Mouse (Mus musculus): ENCODE measurements around the gene Olfr1143. TPM values are rescaled to one million over a fixed set of nuclear protein-coding genes. Genes with fewer than 3 reads are reported as not detected.

Gene Olfr1143
- polyA plus RNA-seq (2015; fragmentation: Nextera tagmentation; extraction: Ambion mirVana), result not detected in 2 replicates

GRCm38 (mm10) chr2:87800292-87800691 is at the start of gene Olfr1143:
Olfr1143 (plus strand) TSS chr2:87800592.
- no peaks in the 10 kb centered on the region for H3K9me3 ChIP-seq (replicated peaks; ENCODE audit: control insufficient read depth, low read length)
- no peak within 1 kb of the TSS for H3K9ac ChIP-seq (ENCODE audit: low read length)
- no peaks in the 10 kb centered on the region for H3K27me3 ChIP-seq (ENCODE audit: control insufficient read depth, insufficient read depth, low read length)
- no peak for ATAC-seq (ENCODE audit: insufficient read depth, low FRiP score)
- no peak within 1 kb of the TSS for H3K27ac ChIP-seq (ENCODE audit: low read length)
- H3K4me3 ChIP-seq (replicated peaks; ENCODE audit: low read length), result no peak within 1 kb of the TSS
- H3K4me1 ChIP-seq (ENCODE audit: control insufficient read depth, insufficient read depth, low read length), result no peaks in the 10 kb centered on the region
- no peaks in the 10 kb centered on the region for H3K36me3 ChIP-seq (ENCODE audit: control insufficient read depth, insufficient read depth, low read length)
- H3K4me2 ChIP-seq (ENCODE audit: low read depth, low read length), result no peak within 1 kb of the TSS

- Histone ChIP-seq H3K4me2 (ENCODE audit: low read depth, low read length) (no peak within 1 kb of the TSS), H3K27ac (ENCODE audit: low read length) (no peak within 1 kb of the TSS), H3K9me3 (replicated peaks; ENCODE audit: control insufficient read depth, low read length) (no peaks in the 10 kb centered on the region), H3K36me3 (ENCODE audit: control insufficient read depth, insufficient read depth, low read length) (no peaks in the 10 kb centered on the region), H3K9ac (ENCODE audit: low read length) (no peak within 1 kb of the TSS), H3K4me3 (replicated peaks; ENCODE audit: low read length) (no peak within 1 kb of the TSS), H3K4me1 (ENCODE audit: control insufficient read depth, insufficient read depth, low read length) (no peaks in the 10 kb centered on the region), H3K27me3 (ENCODE audit: control insufficient read depth, insufficient read depth, low read length) (no peaks in the 10 kb centered on the region)
- no peak for ATAC-seq (ENCODE audit: insufficient read depth, low FRiP score)
- 89% methylated on average over 1 of the region's 1 CpGs for WGBS
These were observed 46.5 kb upstream of the Olfr1143 start, which contains the start of gene Olfr1141 for GRCm38 (mm10) chr2:87753891-87754290. Olfr1141 (minus strand) TSS chr2:87753991.

GRCm38 (mm10) chr2:87776143-87776542 is 24.2 kb upstream of the Olfr1143 start:
- 33% methylated on average over 1 of the region's 1 CpGs for WGBS
- no peaks in the 10 kb centered on the region for H3K9me3 ChIP-seq (replicated peaks; ENCODE audit: control insufficient read depth, low read length)

GRCm38 (mm10) chr2:87779183-87779582 is 21.2 kb upstream of the Olfr1143 start, which contains the start of gene Olfr152:
Olfr152 (plus strand) TSS chr2:87779483.
- no peak for ATAC-seq (ENCODE audit: insufficient read depth, low FRiP score)
- Histone ChIP-seq H3K4me2 (ENCODE audit: low read depth, low read length) (no peak within 1 kb of the TSS), H3K9ac (ENCODE audit: low read length) (no peak within 1 kb of the TSS), H3K27me3 (ENCODE audit: control insufficient read depth, insufficient read depth, low read length) (no peaks in the 10 kb centered on the region), H3K4me1 (ENCODE audit: control insufficient read depth, insufficient read depth, low read length) (no peaks in the 10 kb centered on the region), H3K27ac (ENCODE audit: low read length) (no peak within 1 kb of the TSS), H3K4me3 (replicated peaks; ENCODE audit: low read length) (no peak within 1 kb of the TSS), H3K9me3 (replicated peaks; ENCODE audit: control insufficient read depth, low read length) (no peaks in the 10 kb centered on the region), H3K36me3 (ENCODE audit: control insufficient read depth, insufficient read depth, low read length) (no peaks in the 10 kb centered on the region)
- 67% methylated on average over 4 of the region's 4 CpGs for WGBS

More at GRCm38 (mm10) chr2:87776143-87776542, 24.2 kb upstream of the Olfr1143 start:
- Histone ChIP-seq H3K27me3 (ENCODE audit: control insufficient read depth, insufficient read depth, low read length) (no peaks in the 10 kb centered on the region), H3K36me3 (ENCODE audit: control insufficient read depth, insufficient read depth, low read length) (no peaks in the 10 kb centered on the region), H3K4me1 (ENCODE audit: control insufficient read depth, insufficient read depth, low read length) (no peaks in the 10 kb centered on the region), H3K4me2 (ENCODE audit: low read depth, low read length) (no peak overlapping the region), H3K27ac (ENCODE audit: low read length) (no peak overlapping the region), H3K4me3 (replicated peaks; ENCODE audit: low read length) (no peak overlapping the region), H3K9ac (ENCODE audit: low read length) (no peak overlapping the region)
- no peak for ATAC-seq (ENCODE audit: insufficient read depth, low FRiP score)

DNA sequence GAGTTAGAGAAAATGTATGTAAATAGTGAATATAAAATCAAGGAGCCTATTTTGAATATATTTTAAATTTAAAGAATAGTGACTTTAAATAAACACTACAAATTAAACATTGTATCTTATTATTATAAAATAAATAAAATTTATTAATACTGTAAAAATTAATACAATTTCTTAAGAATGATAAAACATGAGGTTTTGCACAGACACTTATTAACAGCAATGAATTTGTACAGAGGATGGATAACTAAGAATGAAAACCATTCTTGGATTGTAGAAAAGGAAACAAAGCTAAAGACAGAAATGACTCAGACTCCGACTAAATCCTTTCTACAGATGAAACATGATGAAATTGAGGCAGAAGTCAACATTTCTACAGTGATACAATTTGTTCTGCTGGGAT is 9.1 kb downstream of the Olfr1143 start, which contains the start of gene Olfr1145:
Gene Olfr1145 (plus strand): TSS at position 301 of the 400 bp plus-strand sequence.
- H3K4me2 ChIP-seq (ENCODE audit: low read depth, low read length), result no peak within 1 kb of the TSS
- H3K4me1 ChIP-seq (ENCODE audit: control insufficient read depth, insufficient read depth, low read length), result no peaks in the 10 kb centered on the region
- no peak for ATAC-seq (ENCODE audit: insufficient read depth, low FRiP score)
- H3K9ac ChIP-seq (ENCODE audit: low read length), result no peak within 1 kb of the TSS
- H3K27ac ChIP-seq (ENCODE audit: low read length), result no peak within 1 kb of the TSS
- H3K36me3 ChIP-seq (ENCODE audit: control insufficient read depth, insufficient read depth, low read length), result no peaks in the 10 kb centered on the region
- H3K9me3 ChIP-seq (replicated peaks; ENCODE audit: control insufficient read depth, low read length), result no peaks in the 10 kb centered on the region
- 61% methylated on average over 1 of the region's 1 CpGs for WGBS
- no peak within 1 kb of the TSS for H3K4me3 ChIP-seq (replicated peaks; ENCODE audit: low read length)
- H3K27me3 ChIP-seq (ENCODE audit: control insufficient read depth, insufficient read depth, low read length), result no peaks in the 10 kb centered on the region

DNA sequence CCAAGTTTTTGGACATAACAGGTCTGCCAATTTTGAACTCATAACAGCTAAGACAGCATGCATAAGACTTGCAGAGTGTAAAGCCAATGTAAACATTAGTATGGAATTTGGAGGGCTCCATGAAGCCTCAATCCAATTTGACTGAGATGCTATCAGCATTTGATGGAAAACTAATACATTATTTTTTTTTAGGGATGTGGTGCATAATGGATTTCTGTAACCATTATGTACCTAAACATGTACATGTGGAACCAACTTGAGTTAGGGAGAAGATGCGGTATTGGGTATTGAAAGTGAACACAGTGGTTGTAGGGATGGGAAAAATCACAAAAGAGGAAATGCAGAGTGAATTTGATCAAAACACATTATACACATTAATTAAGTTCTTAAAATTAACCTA is 29.8 kb downstream of the Olfr1143 start, which contains the start of gene Olfr1148:
Gene Olfr1148 (plus strand): TSS at position 301 of the 400 bp plus-strand sequence.
- Histone ChIP-seq H3K27me3 (ENCODE audit: control insufficient read depth, insufficient read depth, low read length) (no peaks in the 10 kb centered on the region), H3K4me1 (ENCODE audit: control insufficient read depth, insufficient read depth, low read length) (no peaks in the 10 kb centered on the region), H3K27ac (ENCODE audit: low read length) (no peak within 1 kb of the TSS), H3K4me2 (ENCODE audit: low read depth, low read length) (no peak within 1 kb of the TSS), H3K36me3 (ENCODE audit: control insufficient read depth, insufficient read depth, low read length) (no peaks in the 10 kb centered on the region), H3K9me3 (replicated peaks; ENCODE audit: control insufficient read depth, low read length) (no peaks in the 10 kb centered on the region), H3K4me3 (replicated peaks; ENCODE audit: low read length) (no peak within 1 kb of the TSS), H3K9ac (ENCODE audit: low read length) (no peak within 1 kb of the TSS)
- WGBS, result 82% methylated on average over 1 of the region's 1 CpGs
- no peak for ATAC-seq (ENCODE audit: insufficient read depth, low FRiP score)

DNA sequence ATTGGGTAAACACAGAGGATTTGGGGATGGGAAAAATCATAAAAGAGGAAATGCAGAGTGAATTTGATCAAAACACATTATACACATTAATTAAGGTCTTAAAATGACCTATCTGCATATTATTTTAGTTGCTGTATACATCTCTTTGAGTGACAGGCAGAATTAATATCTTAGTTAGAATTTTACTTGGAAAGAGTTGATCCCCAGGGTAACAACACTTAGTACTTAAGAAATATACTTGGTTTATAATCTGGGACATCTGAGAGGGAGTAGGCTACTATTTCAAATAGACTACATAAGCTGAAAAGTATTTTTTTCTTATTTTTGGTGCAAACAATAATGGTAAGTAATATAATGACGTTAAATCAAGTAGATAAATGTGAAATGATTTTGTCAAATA is 43.3 kb downstream of the Olfr1143 start, which contains the start of gene Olfr1150-ps1:
Gene Olfr1150-ps1 (plus strand): TSS at position 301 of the 400 bp plus-strand sequence.
- no peaks in the 10 kb centered on the region for H3K36me3 ChIP-seq (ENCODE audit: control insufficient read depth, insufficient read depth, low read length)
- no peaks in the 10 kb centered on the region for H3K27me3 ChIP-seq (ENCODE audit: control insufficient read depth, insufficient read depth, low read length)
- H3K9ac ChIP-seq (ENCODE audit: low read length), result no peak within 1 kb of the TSS
- H3K4me3 ChIP-seq (replicated peaks; ENCODE audit: low read length), result no peak within 1 kb of the TSS
- 78% methylated on average over 1 of the region's 1 CpGs for WGBS
- H3K4me1 ChIP-seq (ENCODE audit: control insufficient read depth, insufficient read depth, low read length), result no peaks in the 10 kb centered on the region
- no peaks in the 10 kb centered on the region for H3K9me3 ChIP-seq (replicated peaks; ENCODE audit: control insufficient read depth, low read length)
- no peak for ATAC-seq (ENCODE audit: insufficient read depth, low FRiP score)
- H3K27ac ChIP-seq (ENCODE audit: low read length), result no peak within 1 kb of the TSS
- H3K4me2 ChIP-seq (ENCODE audit: low read depth, low read length), result no peak within 1 kb of the TSS

Other genes starting within 250 kb of the Olfr1143 start
- gene Olfr1129, start 226.7 kb upstream of the Olfr1143 start, polyA plus RNA-seq (2015; fragmentation: Nextera tagmentation; extraction: Ambion mirVana), result not detected in 2 replicates
- not detected in 2 replicates for gene Olfr1130, start 194.4 kb upstream of the Olfr1143 start, polyA plus RNA-seq (2015; fragmentation: Nextera tagmentation; extraction: Ambion mirVana)
- not detected in 2 replicates for gene Olfr1131, start 173.5 kb upstream of the Olfr1143 start, polyA plus RNA-seq (2015; fragmentation: Nextera tagmentation; extraction: Ambion mirVana)
- gene Olfr1132, start 163.1 kb upstream of the Olfr1143 start, polyA plus RNA-seq (2015; fragmentation: Nextera tagmentation; extraction: Ambion mirVana), result not detected in 2 replicates
- not detected in 2 replicates for gene Olfr1133, start 153.2 kb upstream of the Olfr1143 start, polyA plus RNA-seq (2015; fragmentation: Nextera tagmentation; extraction: Ambion mirVana)
- gene Olfr1134, start 142.1 kb upstream of the Olfr1143 start, polyA plus RNA-seq (2015; fragmentation: Nextera tagmentation; extraction: Ambion mirVana), result not detected in 2 replicates
- not detected in 2 replicates for gene Olfr1135, start 126.9 kb upstream of the Olfr1143 start, polyA plus RNA-seq (2015; fragmentation: Nextera tagmentation; extraction: Ambion mirVana)
- gene Olfr1136, start 106.6 kb upstream of the Olfr1143 start, polyA plus RNA-seq (2015; fragmentation: Nextera tagmentation; extraction: Ambion mirVana), result not detected in 2 replicates
- gene Olfr1137, start 87.4 kb upstream of the Olfr1143 start, polyA plus RNA-seq (2015; fragmentation: Nextera tagmentation; extraction: Ambion mirVana), result not detected in 2 replicates
- not detected in 2 replicates for gene Olfr1138, start 60.6 kb upstream of the Olfr1143 start, polyA plus RNA-seq (2015; fragmentation: Nextera tagmentation; extraction: Ambion mirVana)
- not detected in 2 replicates for gene Olfr1140, start 56.8 kb upstream of the Olfr1143 start, polyA plus RNA-seq (2015; fragmentation: Nextera tagmentation; extraction: Ambion mirVana)
- gene Olfr1141, start 46.6 kb upstream of the Olfr1143 start, polyA plus RNA-seq (2015; fragmentation: Nextera tagmentation; extraction: Ambion mirVana), result not detected in 2 replicates
- not detected in 2 replicates for gene Olfr152, start 21.1 kb upstream of the Olfr1143 start, polyA plus RNA-seq (2015; fragmentation: Nextera tagmentation; extraction: Ambion mirVana)
- not detected in 2 replicates for gene Olfr1145, start 9.2 kb downstream of the Olfr1143 start, polyA plus RNA-seq (2015; fragmentation: Nextera tagmentation; extraction: Ambion mirVana)
- not detected in 2 replicates for gene Olfr1148, start 29.9 kb downstream of the Olfr1143 start, polyA plus RNA-seq (2015; fragmentation: Nextera tagmentation; extraction: Ambion mirVana)
- not detected in 2 replicates for gene Olfr1150-ps1, start 43.4 kb downstream of the Olfr1143 start, polyA plus RNA-seq (2015; fragmentation: Nextera tagmentation; extraction: Ambion mirVana)
- not detected in 2 replicates for gene Olfr1151, start 55.3 kb downstream of the Olfr1143 start, polyA plus RNA-seq (2015; fragmentation: Nextera tagmentation; extraction: Ambion mirVana)
- not detected in 2 replicates for gene Olfr1152, start 65.9 kb downstream of the Olfr1143 start, polyA plus RNA-seq (2015; fragmentation: Nextera tagmentation; extraction: Ambion mirVana)
- gene Olfr1153, start 94.4 kb downstream of the Olfr1143 start, polyA plus RNA-seq (2015; fragmentation: Nextera tagmentation; extraction: Ambion mirVana), result not detected in 2 replicates
- gene Olfr1154, start 104.6 kb downstream of the Olfr1143 start, polyA plus RNA-seq (2015; fragmentation: Nextera tagmentation; extraction: Ambion mirVana), result not detected in 2 replicates
- not detected in 2 replicates for gene Olfr1155, start 144.5 kb downstream of the Olfr1143 start, polyA plus RNA-seq (2015; fragmentation: Nextera tagmentation; extraction: Ambion mirVana)
- gene Olfr1156, start 152.5 kb downstream of the Olfr1143 start, polyA plus RNA-seq (2015; fragmentation: Nextera tagmentation; extraction: Ambion mirVana), result not detected in 2 replicates
- not detected in 2 replicates for gene Olfr1157, start 167.7 kb downstream of the Olfr1143 start, polyA plus RNA-seq (2015; fragmentation: Nextera tagmentation; extraction: Ambion mirVana)
- gene Olfr74, start 174.1 kb downstream of the Olfr1143 start, polyA plus RNA-seq (2015; fragmentation: Nextera tagmentation; extraction: Ambion mirVana), result not detected in 2 replicates
- gene Olfr1158, start 189.5 kb downstream of the Olfr1143 start, polyA plus RNA-seq (2015; fragmentation: Nextera tagmentation; extraction: Ambion mirVana), result not detected in 2 replicates
- gene Olfr1160, start 207.7 kb downstream of the Olfr1143 start, polyA plus RNA-seq (2015; fragmentation: Nextera tagmentation; extraction: Ambion mirVana), result not detected in 2 replicates
- gene Olfr1161, start 222.2 kb downstream of the Olfr1143 start, polyA plus RNA-seq (2015; fragmentation: Nextera tagmentation; extraction: Ambion mirVana), result not detected in 2 replicates
- gene Olfr73, start 237.1 kb downstream of the Olfr1143 start, polyA plus RNA-seq (2015; fragmentation: Nextera tagmentation; extraction: Ambion mirVana), result 0.07 TPM in 1 of 2 replicates, not detected in the other

Data from stomach, embryonic 16.5 days (tissue).